Mouse (Mus musculus): ENCODE results near the gene St3gal3. TPM values are rescaled to one million over a fixed set of nuclear protein-coding genes. Genes with fewer than 3 reads are reported as not detected.

St3gal3 gene
- polyA plus RNA-seq, 1 experiment = 19.3 TPM

DNA sequence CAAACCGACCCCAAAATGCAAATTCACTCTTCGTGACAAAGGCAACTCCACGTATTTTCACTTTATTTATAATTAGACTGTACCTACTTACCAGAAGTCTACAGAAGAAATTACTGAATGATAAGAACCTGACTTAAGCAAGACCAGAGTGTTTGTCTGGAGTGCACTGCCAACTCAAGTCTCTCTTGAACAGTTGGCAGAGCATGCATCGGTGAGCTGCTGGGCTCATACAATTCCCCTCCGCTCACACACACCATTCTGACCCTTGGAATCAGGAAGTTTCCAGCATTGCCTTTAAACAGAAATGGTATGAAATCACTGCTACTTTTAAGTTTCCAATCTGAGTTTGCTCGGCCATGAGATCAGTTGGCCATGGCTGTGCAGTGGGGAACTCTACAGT is 36.1 kb downstream of the St3gal3 start:
- H3K4me1 ChIP-seq (replicated peaks; ENCODE audit: control insufficient read depth, insufficient read depth, low read length) = no peaks in the 10 kb centered on the region
- TF ChIP-seq POLR2A (IDR thresholded peaks at IDR 0.05; ENCODE audit: control insufficient read depth, extremely low read depth, insufficient read depth, low read length, poor library complexity) (no peak), CTCF (IDR thresholded peaks at IDR 0.05; ENCODE audit: borderline replicate concordance, control insufficient read depth, extremely low read depth, insufficient read depth, low read length, poor library complexity) (no peak)
- no peaks in the 10 kb centered on the region for H3K27me3 ChIP-seq (ENCODE audit: control insufficient read depth, insufficient read depth, low read length)
- H3K36me3 ChIP-seq (ENCODE audit: control insufficient read depth, insufficient read depth, low read length) = no peaks in the 10 kb centered on the region
- 97% methylated on average over 6 of the region's 6 CpGs for WGBS
- no peak overlapping the region for H3K4me3 ChIP-seq (ENCODE audit: control insufficient read depth, insufficient read depth, low read length)
- DNase-seq = no peak
- H3K27ac ChIP-seq (ENCODE audit: control insufficient read depth, insufficient read depth, low read length) = no peak overlapping the region

- TF ChIP-seq POLR2A (IDR thresholded peaks at IDR 0.05; ENCODE audit: control insufficient read depth, extremely low read depth, insufficient read depth, low read length, poor library complexity) = no peak
- Histone ChIP-seq H3K27me3 (ENCODE audit: control insufficient read depth, insufficient read depth, low read length) (no peaks in the 10 kb centered on the region), H3K4me3 (ENCODE audit: control insufficient read depth, insufficient read depth, low read length) (no peak overlapping the region), H3K27ac (ENCODE audit: control insufficient read depth, insufficient read depth, low read length) (no peak overlapping the region), H3K36me3 (ENCODE audit: control insufficient read depth, insufficient read depth, low read length) (no peaks in the 10 kb centered on the region), H3K4me1 (replicated peaks; ENCODE audit: control insufficient read depth, insufficient read depth, low read length) (no peaks in the 10 kb centered on the region)
- no peak for DNase-seq
- 95% methylated on average over 6 of the region's 6 CpGs for WGBS
Observed at GRCm38 (mm10) chr4:118096069-118096468, 38.6 kb downstream of the St3gal3 start.

DNA sequence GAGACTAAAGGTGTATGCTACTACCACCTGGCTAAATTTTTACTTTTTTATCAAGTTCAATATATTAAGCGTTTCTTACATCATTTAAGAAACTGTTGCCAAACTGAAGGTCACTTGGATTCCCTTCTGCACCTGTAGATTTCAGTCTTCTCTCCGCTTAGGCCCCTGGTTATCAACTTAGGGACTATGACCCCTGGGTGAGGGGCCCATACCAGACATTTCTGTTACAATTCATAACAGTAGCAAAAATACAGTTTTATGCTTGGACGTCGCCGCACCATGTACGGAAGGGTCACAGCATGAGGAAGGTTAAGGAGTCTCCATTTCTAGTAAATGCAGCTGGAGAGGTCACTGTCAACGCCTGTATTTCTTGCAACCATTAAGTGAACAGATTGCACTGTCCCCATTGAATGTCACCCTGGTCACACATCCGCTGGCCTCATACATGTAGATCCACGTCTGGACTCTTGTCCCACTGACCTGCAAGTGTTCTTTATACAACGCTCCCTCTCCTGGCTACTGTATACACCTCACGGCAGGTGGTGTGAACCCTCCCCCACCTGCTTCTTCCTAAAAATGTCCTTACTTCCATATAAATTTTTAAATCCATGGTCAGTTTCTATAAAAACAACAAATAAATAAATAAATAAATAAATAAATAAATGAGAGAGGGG is 41.8 kb downstream of the St3gal3 start:
- H3K4me1 ChIP-seq (replicated peaks; ENCODE audit: control insufficient read depth, insufficient read depth, low read length) = no peaks in the 10 kb centered on the region
- no peak overlapping the region for H3K27ac ChIP-seq (ENCODE audit: control insufficient read depth, insufficient read depth, low read length)
- H3K27me3 ChIP-seq (ENCODE audit: control insufficient read depth, insufficient read depth, low read length) = no peaks in the 10 kb centered on the region
- no peak for DNase-seq
- TF ChIP-seq POLR2A (IDR thresholded peaks at IDR 0.05; ENCODE audit: control insufficient read depth, extremely low read depth, insufficient read depth, low read length, poor library complexity) (no peak), CTCF (IDR thresholded peaks at IDR 0.05; ENCODE audit: borderline replicate concordance, control insufficient read depth, extremely low read depth, insufficient read depth, low read length, poor library complexity) (no peak)
- no peak overlapping the region for H3K4me3 ChIP-seq (ENCODE audit: control insufficient read depth, insufficient read depth, low read length)
- no peaks in the 10 kb centered on the region for H3K36me3 ChIP-seq (ENCODE audit: control insufficient read depth, insufficient read depth, low read length)
- 97% methylated on average over 11 of the region's 11 CpGs for WGBS

DNA sequence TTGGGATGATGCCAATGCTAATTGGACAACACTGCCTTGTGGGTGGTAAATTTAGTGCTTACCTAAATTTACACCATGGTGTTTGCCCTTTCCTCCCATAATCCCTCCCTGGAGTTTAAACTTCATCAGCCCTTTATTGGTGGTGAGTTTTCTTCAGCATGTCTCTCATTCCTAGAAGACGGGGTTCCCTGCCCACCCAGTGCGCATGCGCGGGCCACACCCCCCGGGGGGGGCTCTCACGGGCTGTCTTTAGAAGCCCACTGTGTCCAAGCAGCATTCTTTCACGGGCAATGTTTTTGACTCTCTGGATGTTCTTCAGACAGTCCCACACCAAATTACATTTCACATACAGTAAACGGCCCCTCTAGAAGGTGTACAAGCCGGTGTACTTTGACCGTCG is 44.3 kb downstream of the St3gal3 start:
- no peak overlapping the region for H3K4me3 ChIP-seq (ENCODE audit: control insufficient read depth, insufficient read depth, low read length)
- H3K27me3 ChIP-seq (ENCODE audit: control insufficient read depth, insufficient read depth, low read length) = no peaks in the 10 kb centered on the region
- H3K36me3 ChIP-seq (ENCODE audit: control insufficient read depth, insufficient read depth, low read length) = no peaks in the 10 kb centered on the region
- no peak overlapping the region for H3K27ac ChIP-seq (ENCODE audit: control insufficient read depth, insufficient read depth, low read length)
- DNase-seq = no peak
- TF ChIP-seq POLR2A (IDR thresholded peaks at IDR 0.05; ENCODE audit: control insufficient read depth, extremely low read depth, insufficient read depth, low read length, poor library complexity) = no peak
- TF ChIP-seq CTCF (IDR thresholded peaks at IDR 0.05; ENCODE audit: borderline replicate concordance, control insufficient read depth, extremely low read depth, insufficient read depth, low read length, poor library complexity) = no peak
- no peaks in the 10 kb centered on the region for H3K4me1 ChIP-seq (replicated peaks; ENCODE audit: control insufficient read depth, insufficient read depth, low read length)
- 96% methylated on average over 11 of the region's 11 CpGs for WGBS

GRCm38 (mm10) chr4:118089939-118090338 is 44.8 kb downstream of the St3gal3 start:
- TF ChIP-seq CTCF (IDR thresholded peaks at IDR 0.05; ENCODE audit: borderline replicate concordance, control insufficient read depth, extremely low read depth, insufficient read depth, low read length, poor library complexity) (0 out of 2 replicates have a peak, but pooled peaks have one; percentile 45), POLR2A (IDR thresholded peaks at IDR 0.05; ENCODE audit: control insufficient read depth, extremely low read depth, insufficient read depth, low read length, poor library complexity) (no peak)
- H3K36me3 ChIP-seq (ENCODE audit: control insufficient read depth, insufficient read depth, low read length) = no peaks in the 10 kb centered on the region
- H3K4me1 ChIP-seq (replicated peaks; ENCODE audit: control insufficient read depth, insufficient read depth, low read length) = no peaks in the 10 kb centered on the region
- no peaks in the 10 kb centered on the region for H3K27me3 ChIP-seq (ENCODE audit: control insufficient read depth, insufficient read depth, low read length)
- WGBS = 63% methylated on average over 9 of the region's 9 CpGs
- no peak overlapping the region for H3K27ac ChIP-seq (ENCODE audit: control insufficient read depth, insufficient read depth, low read length)
- peak; percentile 39 for DNase-seq
- no peak overlapping the region for H3K4me3 ChIP-seq (ENCODE audit: control insufficient read depth, insufficient read depth, low read length)

DNA sequence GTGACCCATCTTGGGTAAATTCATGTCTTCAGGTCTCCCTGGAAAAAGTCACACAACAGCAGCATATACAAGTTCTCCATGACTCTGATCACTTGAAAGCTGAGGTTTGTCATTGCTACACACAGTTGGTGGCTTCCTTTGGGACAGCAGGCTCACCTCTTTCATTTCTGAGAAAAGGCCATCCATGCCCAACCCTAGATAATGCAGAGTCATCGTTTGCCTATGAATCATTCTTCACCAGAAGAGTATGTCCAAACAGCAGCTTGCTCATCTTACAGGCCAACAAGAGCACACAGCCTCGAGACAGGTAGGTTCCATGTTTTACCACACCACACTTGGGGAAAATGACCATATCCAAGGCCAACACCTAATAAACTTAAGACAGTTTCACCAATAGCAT is 45.9 kb downstream of the St3gal3 start:
- TF ChIP-seq POLR2A (IDR thresholded peaks at IDR 0.05; ENCODE audit: control insufficient read depth, extremely low read depth, insufficient read depth, low read length, poor library complexity) (no peak), CTCF (IDR thresholded peaks at IDR 0.05; ENCODE audit: borderline replicate concordance, control insufficient read depth, extremely low read depth, insufficient read depth, low read length, poor library complexity) (no peak)
- WGBS = 73% methylated on average over 2 of the region's 2 CpGs

GRCm38 (mm10) chr4:118085025-118085424 is 49.7 kb downstream of the St3gal3 start:
- H3K4me3 ChIP-seq (ENCODE audit: control insufficient read depth, insufficient read depth, low read length) = no peak overlapping the region
- TF ChIP-seq CTCF (IDR thresholded peaks at IDR 0.05; ENCODE audit: borderline replicate concordance, control insufficient read depth, extremely low read depth, insufficient read depth, low read length, poor library complexity) = no peak
- TF ChIP-seq POLR2A (IDR thresholded peaks at IDR 0.05; ENCODE audit: control insufficient read depth, extremely low read depth, insufficient read depth, low read length, poor library complexity) = no peak
- no peak for DNase-seq
- no peaks in the 10 kb centered on the region for H3K27me3 ChIP-seq (ENCODE audit: control insufficient read depth, insufficient read depth, low read length)
- no peak overlapping the region for H3K27ac ChIP-seq (ENCODE audit: control insufficient read depth, insufficient read depth, low read length)
- no peaks in the 10 kb centered on the region for H3K4me1 ChIP-seq (replicated peaks; ENCODE audit: control insufficient read depth, insufficient read depth, low read length)
- no peaks in the 10 kb centered on the region for H3K36me3 ChIP-seq (ENCODE audit: control insufficient read depth, insufficient read depth, low read length)
- 89% methylated on average over 4 of the region's 4 CpGs for WGBS

More for the DNA sequence above, 45.9 kb downstream of the St3gal3 start:
- H3K36me3 ChIP-seq (ENCODE audit: control insufficient read depth, insufficient read depth, low read length) = no peaks in the 10 kb centered on the region
- no peak for DNase-seq
- no peaks in the 10 kb centered on the region for H3K27me3 ChIP-seq (ENCODE audit: control insufficient read depth, insufficient read depth, low read length)
- no peak overlapping the region for H3K27ac ChIP-seq (ENCODE audit: control insufficient read depth, insufficient read depth, low read length)
- no peaks in the 10 kb centered on the region for H3K4me1 ChIP-seq (replicated peaks; ENCODE audit: control insufficient read depth, insufficient read depth, low read length)
- H3K4me3 ChIP-seq (ENCODE audit: control insufficient read depth, insufficient read depth, low read length) = no peak overlapping the region
